Mouse (Mus musculus) embryonic fibroblast, embryonic 13.5 days (primary cell): Measurements from ENCODE around the gene Gria4.

Experiments
- CTCF ChIP-seq: IDR thresholded peaks from 2 replicates; pipeline ENCODE4 v1.5.1; 2011; ENCODE audit warnings: mild to moderate bottlenecking, control low read depth, low read length, moderate library complexity, borderline replicate concordance; ENCODE audit not compliant: insufficient read depth
- POLR2A ChIP-seq: IDR thresholded peaks from 2 replicates; pipeline ENCODE4 v1.6.1; 2011; ENCODE audit warnings: low read depth, mild to moderate bottlenecking, control low read depth, low read length, moderate library complexity

DNA sequence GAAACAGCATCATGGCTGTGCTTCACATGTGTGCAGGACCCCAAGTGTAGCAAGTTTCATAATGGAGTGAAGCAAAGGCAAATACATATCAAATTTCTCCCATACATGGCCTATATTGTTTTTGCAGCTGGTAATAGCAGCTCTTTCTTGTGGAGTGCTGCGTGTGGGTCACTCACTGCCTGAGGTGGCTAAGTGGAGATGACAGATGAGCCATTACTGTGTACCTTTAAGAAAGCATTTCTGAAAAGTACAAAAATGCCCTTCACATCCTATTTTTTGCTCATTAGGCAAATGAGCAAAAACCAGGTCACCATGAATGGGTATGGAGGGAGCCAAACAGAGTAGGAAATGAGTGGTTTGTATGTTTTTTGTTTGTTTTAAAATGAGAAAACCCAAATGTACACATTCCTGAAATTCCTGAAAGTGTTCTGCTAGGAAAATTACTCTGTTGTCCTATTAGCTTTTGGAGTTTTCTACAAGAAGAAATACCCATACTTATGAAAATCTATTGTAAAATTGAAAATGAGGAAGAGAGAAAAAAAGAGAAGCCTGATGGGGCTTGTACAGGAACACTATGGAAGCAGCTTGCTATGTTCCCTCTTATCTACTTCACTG lies 336.5 kb downstream of the Gria4 start:
- TF ChIP-seq POLR2A, result no peak
- no peak for TF ChIP-seq CTCF
